Comparison of ENCODE assay signal across 9 mouse cellular contexts in the genomic region with DNA sequence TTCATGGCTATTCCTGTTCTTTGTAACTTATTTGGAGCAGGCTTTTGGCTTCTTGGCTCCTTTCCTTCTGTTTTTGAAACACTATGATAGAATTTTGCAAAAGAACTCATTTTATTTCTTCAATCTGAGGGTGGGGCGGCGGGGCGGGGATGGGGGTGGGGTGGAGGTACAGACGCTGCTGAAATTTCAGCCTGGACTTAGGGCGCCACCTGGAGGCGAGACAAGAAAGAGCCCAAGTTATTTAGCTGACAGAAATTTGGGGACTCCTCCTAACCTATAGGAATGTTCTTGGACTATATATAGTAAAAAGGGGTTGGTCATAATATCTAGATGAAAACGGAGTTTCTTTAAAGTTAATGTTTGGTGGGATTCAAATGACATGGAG. TPM values are rescaled to one million over a fixed set of nuclear protein-coding genes. Genes with fewer than 3 reads are reported as not detected.
DNase-seq lines count a peak whose midpoint lies in the region; ATAC-seq and TF ChIP-seq lines count a peak whose summit lies in the region.
"Had no signal": no experiment of that assay in that cellular context is flagged by ENCODE, and none has a peak within 500 bp of the region (broad histone marks: within the 10 kb centered on the region; RNA-seq: fewer than 3 reads in every experiment).

No protein-coding gene starts in this region.

- no peak overlapping the region for H3K27ac ChIP-seq in embryonic facial prominence, embryonic 15.5 days (replicated peaks)
- H3K27ac ChIP-seq in hindbrain, embryonic 12.5 days, result no peak overlapping the region
- H3K27ac ChIP-seq: neural tube, embryonic 13.5 days had no signal

- no peak overlapping the region for H3K4me3 ChIP-seq in G1E (ENCODE audit: low read depth, low read length)
- no peak overlapping the region for H3K4me3 ChIP-seq in embryonic facial prominence, embryonic 15.5 days (replicated peaks)
- H3K4me3 ChIP-seq in hindbrain, embryonic 12.5 days, result no peak overlapping the region
- H3K4me3 ChIP-seq: neural tube, embryonic 13.5 days had no signal

- 1% methylated on average over 7 of the region's 7 CpGs for WGBS in embryonic facial prominence, embryonic 15.5 days
- WGBS in hindbrain, embryonic 12.5 days, result 2% methylated on average over 7 of the region's 7 CpGs

- no peaks in the 10 kb centered on the region for H3K4me1 ChIP-seq in G1E (ENCODE audit: insufficient read depth, low read depth, low read length)
- H3K4me1 ChIP-seq in embryonic facial prominence, embryonic 15.5 days, result peaks cover 4% of the 10 kb centered on the region
- H3K4me1 ChIP-seq in hindbrain, embryonic 12.5 days, result no peaks in the 10 kb centered on the region

- TF ChIP-seq CTCF in G1E (IDR thresholded peaks at IDR 0.05; ENCODE audit: low read depth, low read length), result no peak

- peak; percentile 1 for DNase-seq in G1E (ENCODE audit: low spot score)
- peak; percentile 78 to 82 for DNase-seq in adrenal gland, postnatal 36 days
- peak; percentile 9 for DNase-seq in left cerebral cortex, adult 11 months (ENCODE audit: low spot score)
- DNase-seq in lung, postnatal 36 days, result peak; percentile 67
- peak; percentile 79 for DNase-seq in right cerebral cortex, postnatal 4 days

- ATAC-seq in G1E (ENCODE audit: extremely low read depth, insufficient number of reproducible peaks, low FRiP score, poor library complexity, severe bottlenecking), result no peak
- no peak for ATAC-seq in embryonic facial prominence, embryonic 15.5 days (ENCODE audit: insufficient number of reproducible peaks, low FRiP score, low TSS enrichment, low read depth)
- no peak for ATAC-seq in hindbrain, embryonic 12.5 days (ENCODE audit: low FRiP score)
- no peak for ATAC-seq in activated CD4-positive, CD25-positive, alpha-beta regulatory T cell, adult 4 months

- no peaks in the 10 kb centered on the region for H3K36me3 ChIP-seq in G1E (replicated peaks)
- no peaks in the 10 kb centered on the region for H3K36me3 ChIP-seq in embryonic facial prominence, embryonic 15.5 days
- H3K36me3 ChIP-seq in hindbrain, embryonic 12.5 days, result no peaks in the 10 kb centered on the region
- H3K36me3 ChIP-seq: neural tube, embryonic 13.5 days had no signal

- H3K27me3 ChIP-seq in G1E (ENCODE audit: insufficient read depth, low read length), result no peaks in the 10 kb centered on the region
- H3K27me3 ChIP-seq in embryonic facial prominence, embryonic 15.5 days, result no peaks in the 10 kb centered on the region
- H3K27me3 ChIP-seq in hindbrain, embryonic 12.5 days, result no peaks in the 10 kb centered on the region
- H3K27me3 ChIP-seq: neural tube, embryonic 13.5 days had no signal

- H3K9me3 ChIP-seq in G1E (replicated peaks), result no peaks in the 10 kb centered on the region
- no peaks in the 10 kb centered on the region for H3K9me3 ChIP-seq in embryonic facial prominence, embryonic 15.5 days (replicated peaks)
- no peaks in the 10 kb centered on the region for H3K9me3 ChIP-seq in hindbrain, embryonic 12.5 days (replicated peaks)
- H3K9me3 ChIP-seq: neural tube, embryonic 13.5 days had no signal

- peak overlapping the region; percentile 34 for H3K4me2 ChIP-seq in embryonic facial prominence, embryonic 15.5 days (replicated peaks)
- peak overlapping the region; percentile 19; the same call in 1 of the 2 replicates for H3K4me2 ChIP-seq in hindbrain, embryonic 12.5 days (replicated peaks)
- H3K4me2 ChIP-seq: neural tube, embryonic 13.5 days had no signal

- no peak overlapping the region for H3K9ac ChIP-seq in embryonic facial prominence, embryonic 15.5 days
- no peak overlapping the region for H3K9ac ChIP-seq in hindbrain, embryonic 12.5 days
- H3K9ac ChIP-seq: neural tube, embryonic 13.5 days had no signal

RNA-seq across cellular contexts. Expression of a gene that starts 14.0 kb away (rescaled TPM):
- total RNA-seq in G1E (2014; fragmentation: Nextera tagmentation) (not detected in 2 replicates), G1E (2017) (0.16 and 0.46 TPM in 2 replicates)
- not detected in 2 replicates for polyA plus RNA-seq in G1E (2012)
- not detected for total RNA-seq in adrenal gland, postnatal 36 days (2021)
- 0.05 TPM in 1 of 2 replicates, not detected in the other for polyA plus RNA-seq in embryonic facial prominence, embryonic 15.5 days (2015; fragmentation: Nextera tagmentation; extraction: Ambion mirVana)
- not detected in 2 replicates for polyA plus RNA-seq in hindbrain, embryonic 12.5 days (2016; fragmentation: Nextera tagmentation; extraction: Ambion mirVana)
- polyA plus RNA-seq in activated CD4-positive, CD25-positive, alpha-beta regulatory T cell, adult 4 months (2017; shearing (Covaris generic)), result not detected
- polyA plus RNA-seq: neural tube, embryonic 13.5 days had no signal

RNA-seq across cellular contexts. Expression of a gene that starts 36.1 kb away (rescaled TPM):
- total RNA-seq in G1E (2014; fragmentation: Nextera tagmentation) (not detected in 2 replicates), G1E (2017) (not detected in 2 replicates)
- not detected in 2 replicates for polyA plus RNA-seq in G1E (2012)
- not detected for total RNA-seq in adrenal gland, postnatal 36 days (2021)
- 0.04 TPM in 1 of 2 replicates, not detected in the other for polyA plus RNA-seq in embryonic facial prominence, embryonic 15.5 days (2015; fragmentation: Nextera tagmentation; extraction: Ambion mirVana)
- polyA plus RNA-seq in hindbrain, embryonic 12.5 days (2016; fragmentation: Nextera tagmentation; extraction: Ambion mirVana), result not detected in 2 replicates
- polyA plus RNA-seq in activated CD4-positive, CD25-positive, alpha-beta regulatory T cell, adult 4 months (2017; shearing (Covaris generic)), result under 1 TPM in 1 of 2 experiments, not detected in 1; 0.08 TPM
- polyA plus RNA-seq: neural tube, embryonic 13.5 days had no signal

Comparison
In these comparisons a context has a peak if more than half of its experiments do, and no peak if none do; other contexts are left out.
1. DNase-seq: peak in every context shown above with its lines; median percentile 80 in adrenal gland, postnatal 36 days; 79 in right cerebral cortex, postnatal 4 days; 67 in lung, postnatal 36 days; 9 in left cerebral cortex, adult 11 months; 1 in G1E.